In the genomic region with DNA sequence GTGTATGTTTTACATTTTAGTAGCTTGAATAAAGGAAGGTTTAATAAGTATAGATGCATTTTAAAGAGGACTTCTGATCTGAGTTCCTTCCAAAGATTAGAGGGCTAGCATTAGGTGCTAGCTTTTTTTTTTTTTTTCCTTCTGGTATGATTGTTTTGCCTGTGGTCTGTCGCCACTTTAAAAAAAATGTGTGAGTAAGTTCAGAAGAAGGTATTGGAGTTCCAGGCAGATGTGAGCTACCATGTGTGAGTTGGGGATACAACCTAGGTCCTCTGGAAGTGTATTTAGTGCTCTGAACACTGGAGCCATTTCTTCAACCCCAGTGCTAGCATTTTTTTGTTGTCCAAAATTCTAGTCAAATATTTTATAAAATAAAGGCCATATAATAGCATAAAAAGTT, we compare ENCODE assay signal across 17 mouse cellular contexts. TPM values are rescaled to one million over a fixed set of nuclear protein-coding genes. Genes with fewer than 3 reads are reported as not detected.
DNase-seq lines count a peak whose midpoint lies in the region; TF ChIP-seq lines count a peak whose summit lies in the region.
"Had no signal": no experiment of that assay in that cellular context is flagged by ENCODE, and none has a peak within 500 bp of the region (broad histone marks: within the 10 kb centered on the region; RNA-seq: fewer than 3 reads in every experiment).

No protein-coding gene starts in this region.

- dilution Hi-C loops in CH12.LX (cut with MboI; ENCODE audit: extremely low pct_ligation_motif_present, extremely low pct_unique_long_range_greater_than_20kb, low sequenced_read_pairs) = no loop called here

- no peak overlapping the region for H3K4me2 ChIP-seq in CH12.LX (ENCODE audit: insufficient read depth, low read depth, poor library complexity, severe bottlenecking)

- no peak for TF ChIP-seq CTCF in CH12.LX (conservative IDR thresholded peaks at IDR 0.05 in 1 of 2, IDR thresholded peaks at IDR 0.05 in 1 of 2; ENCODE audit: low read depth in 2 of 2, low read length in 2 of 2)

- no peak overlapping the region for H3K4me3 ChIP-seq in CH12.LX (replicated peaks in 1 of 3; ENCODE audit: low read depth in 2 of 3, low read length in 2 of 3, poor library complexity in 1 of 3)

- DNase-seq in 3T3-L1 (ENCODE audit: low read depth, low spot score) (peak; percentile 68), CH12.LX (ENCODE audit: extremely low read depth) (no peak)
- DNase-seq in embryo, embryonic 10 days (ENCODE audit: low spot score) = no peak
- DNase-seq in urinary bladder, postnatal 14 days (ENCODE audit: low spot score) = no peak
- DNase-seq: adrenal gland, adult 2 months; adrenal gland, adult 8-10 months; adrenal gland, postnatal 10 days; adrenal gland, postnatal 14 days; adrenal gland, postnatal 25 days; adrenal gland, postnatal 36 days; B cell, adult 2 months; cerebellum, adult 11 months; cerebellum, adult 11-12 months; cerebellum, adult 18-20 months; cerebellum, adult 2 months; cerebellum, adult 8-10 months had no signal

- TF ChIP-seq EP300 in CH12.LX (IDR thresholded peaks at IDR 0.05; ENCODE audit: low read length) = no peak

- in situ Hi-C loops in CH12.LX (cut with MboI; ENCODE audit: low pct_ligation_motif_present, low pct_unique_long_range_greater_than_20kb, low sequenced_read_pairs) = no loop called here

- no peak overlapping the region for H3K9ac ChIP-seq in CH12.LX (ENCODE audit: insufficient read depth, low read depth)

- no peak for TF ChIP-seq POLR2A in CH12.LX (IDR thresholded peaks at IDR 0.05; ENCODE audit: low read depth, low read length)

- no peak overlapping the region for H3K27ac ChIP-seq in CH12.LX (ENCODE audit: insufficient read depth, low read depth)

- no peaks in the 10 kb centered on the region for H3K4me1 ChIP-seq in CH12.LX (ENCODE audit: control insufficient read depth in 1 of 2, insufficient read depth in 2 of 2)

- no peak for TF ChIP-seq RAD21 in CH12.LX (IDR thresholded peaks at IDR 0.05; ENCODE audit: low read depth, low read length)

- H3K79me2 ChIP-seq in CH12.LX (replicated peaks; ENCODE audit: control insufficient read depth, extremely low read depth, insufficient read depth, poor library complexity, severe bottlenecking) = no peaks in the 10 kb centered on the region

- no peaks in the 10 kb centered on the region for H3K9me3 ChIP-seq in CH12.LX (replicated peaks; ENCODE audit: low read length)
- H3K9me3 ChIP-seq: G1E had no signal

- H3K27me3 ChIP-seq in CH12.LX (replicated peaks) = no peaks in the 10 kb centered on the region

- no peaks in the 10 kb centered on the region for H3K36me3 ChIP-seq in CH12.LX (replicated peaks in 1 of 2; ENCODE audit: control insufficient read depth in 1 of 2, insufficient read depth in 1 of 2, low read length in 1 of 2)
- H3K36me3 ChIP-seq: G1E had no signal

TF ChIP-seq in CH12.LX, 34 proteins besides CTCF, POLR2A, EP300 and RAD21:
- TF ChIP-seq ZNF384 (IDR thresholded peaks at IDR 0.05; ENCODE audit: low read depth, low read length) (peak; percentile 74), GABPA (IDR thresholded peaks at IDR 0.05; ENCODE audit: insufficient replicate concordance, low read depth, low read length) (no peak), MAZ (IDR thresholded peaks at IDR 0.05; ENCODE audit: low read depth, low read length) (no peak)

RNA-seq across cellular contexts. Expression of gene Bbx, which starts 23.9 kb away (rescaled TPM):
- total RNA-seq in CH12.LX (2012; rRNA removed) = 22.1 and 26.2 TPM in 2 replicates
- 20.6 and 22.1 TPM in 2 replicates for total RNA-seq in CH12.LX (2014; rRNA removed)
- 20.7 and 21.6 TPM in 2 replicates for polyA plus RNA-seq in CH12.LX (2012; ENCODE audit: insufficient read length, low read depth)
